Comparison of ENCODE assay signal across 7 mouse cellular contexts in genomic region chr19:21373073-21373755, GRCm38 (mm10).
A peak's percentile ranks its signal among the peaks of the same experiment; 100 is the strongest.
DNase-seq lines count a peak whose midpoint lies in the region; ATAC-seq lines count a peak whose summit lies in the region.

No protein-coding gene starts in this region.

- H3K9ac ChIP-seq in liver, embryonic 13.5 days, result no peak overlapping the region
- H3K9ac ChIP-seq in neural tube, embryonic 14.5 days (replicated peaks; ENCODE audit: low read depth, low read length), result no peak overlapping the region

- 57% methylated on average over 11 of the region's 11 CpGs for WGBS in forebrain, embryonic 10.5 days
- WGBS in liver, embryonic 13.5 days (ENCODE audit: insufficient replicate concordance), result 49% methylated on average over 11 of the region's 11 CpGs
- 50% methylated on average over 11 of the region's 11 CpGs for WGBS in neural tube, embryonic 14.5 days

- no peaks in the 10 kb centered on the region for H3K27me3 ChIP-seq in forebrain, embryonic 10.5 days (ENCODE audit: poor library complexity, severe bottlenecking)
- no peaks in the 10 kb centered on the region for H3K27me3 ChIP-seq in liver, embryonic 13.5 days
- H3K27me3 ChIP-seq in neural tube, embryonic 14.5 days (ENCODE audit: control insufficient read depth, insufficient read depth, low read length), result no peaks in the 10 kb centered on the region

- H3K27ac ChIP-seq in forebrain, embryonic 10.5 days, result no peak overlapping the region
- no peak overlapping the region for H3K27ac ChIP-seq in liver, embryonic 13.5 days
- no peak overlapping the region for H3K27ac ChIP-seq in neural tube, embryonic 14.5 days (ENCODE audit: low read depth, low read length)

- H3K4me1 ChIP-seq in forebrain, embryonic 10.5 days, result no peaks in the 10 kb centered on the region
- H3K4me1 ChIP-seq in liver, embryonic 13.5 days (replicated peaks), result peaks cover 14% of the 10 kb centered on the region
- H3K4me1 ChIP-seq in neural tube, embryonic 14.5 days (ENCODE audit: control insufficient read depth, insufficient read depth, low read length), result no peaks in the 10 kb centered on the region

- DNase-seq in urinary bladder, postnatal 25 days (ENCODE audit: low spot score), result peak; percentile 33
- no peak for DNase-seq in urinary bladder, postnatal 36 days (ENCODE audit: low spot score in 2 of 2)
- peak; percentile 62 for DNase-seq in c-Kit-positive CD71-positive TER-119-positive erythroid progenitor cells, embryonic 14.5 days (ENCODE audit: low spot score)
- peak; percentile 19 for DNase-seq in forebrain, embryonic 10.5 days (ENCODE audit: extremely low spot score, low spot score)
- DNase-seq in hindlimb bud, embryonic 11.5 days (ENCODE audit: extremely low spot score, low read depth, low spot score), result peak; percentile 61
- peak; percentile 10 for DNase-seq in liver, embryonic 13.5 days

- H3K9me3 ChIP-seq in forebrain, embryonic 10.5 days, result no peaks in the 10 kb centered on the region
- no peaks in the 10 kb centered on the region for H3K9me3 ChIP-seq in liver, embryonic 13.5 days (replicated peaks)
- H3K9me3 ChIP-seq in neural tube, embryonic 14.5 days (ENCODE audit: control insufficient read depth, low read length), result no peaks in the 10 kb centered on the region

- no peak overlapping the region for H3K4me2 ChIP-seq in liver, embryonic 13.5 days
- no peak overlapping the region for H3K4me2 ChIP-seq in neural tube, embryonic 14.5 days (ENCODE audit: low read depth, low read length)

- ATAC-seq in liver, embryonic 13.5 days (ENCODE audit: low read depth), result no peak
- peak; percentile 56; the same call in 1 of the 2 replicates for ATAC-seq in neural tube, embryonic 14.5 days (ENCODE audit: low read depth)

- H3K4me3 ChIP-seq in forebrain, embryonic 10.5 days, result no peak overlapping the region
- H3K4me3 ChIP-seq in liver, embryonic 13.5 days (replicated peaks), result no peak overlapping the region
- H3K4me3 ChIP-seq in neural tube, embryonic 14.5 days (ENCODE audit: low read depth, low read length), result no peak overlapping the region

- no peaks in the 10 kb centered on the region for H3K36me3 ChIP-seq in forebrain, embryonic 10.5 days (replicated peaks)
- no peaks in the 10 kb centered on the region for H3K36me3 ChIP-seq in liver, embryonic 13.5 days
- H3K36me3 ChIP-seq in neural tube, embryonic 14.5 days (ENCODE audit: control insufficient read depth, insufficient read depth, low read length), result no peaks in the 10 kb centered on the region

Comparison
In these comparisons a context has a peak if more than half of its experiments do, and no peak if none do; other contexts are left out.
1. DNase-seq: peak in urinary bladder, postnatal 25 days (single experiment), c-Kit-positive CD71-positive TER-119-positive erythroid progenitor cells, embryonic 14.5 days (single experiment), forebrain, embryonic 10.5 days (single experiment), hindlimb bud, embryonic 11.5 days (single experiment) and liver, embryonic 13.5 days (single experiment); none in urinary bladder, postnatal 36 days (0 of 2).